Mouse (Mus musculus) heart, adult 18-20 months (tissue): Measurements from ENCODE around the gene Lta. TPM values are rescaled to one million over a fixed set of nuclear protein-coding genes. Genes with fewer than 3 reads are reported as not detected.

Experiments
- DNase-seq, 2 experiments: peaks; one replicate each; pipeline ENCODE4 v3.0.0; 2021 to 2022; ENCODE audit warnings: mixed read lengths in 1 of 2
- total RNA-seq, 2 experiments: library from RNA; stranded (reverse); gene quantifications; 2 replicates each; pipeline ENCODE4 v1.2.3; 2021

The Lta gene
- total RNA-seq, 2 experiments from 2014 or later: 1.0 TPM; not detected in 1

DNA sequence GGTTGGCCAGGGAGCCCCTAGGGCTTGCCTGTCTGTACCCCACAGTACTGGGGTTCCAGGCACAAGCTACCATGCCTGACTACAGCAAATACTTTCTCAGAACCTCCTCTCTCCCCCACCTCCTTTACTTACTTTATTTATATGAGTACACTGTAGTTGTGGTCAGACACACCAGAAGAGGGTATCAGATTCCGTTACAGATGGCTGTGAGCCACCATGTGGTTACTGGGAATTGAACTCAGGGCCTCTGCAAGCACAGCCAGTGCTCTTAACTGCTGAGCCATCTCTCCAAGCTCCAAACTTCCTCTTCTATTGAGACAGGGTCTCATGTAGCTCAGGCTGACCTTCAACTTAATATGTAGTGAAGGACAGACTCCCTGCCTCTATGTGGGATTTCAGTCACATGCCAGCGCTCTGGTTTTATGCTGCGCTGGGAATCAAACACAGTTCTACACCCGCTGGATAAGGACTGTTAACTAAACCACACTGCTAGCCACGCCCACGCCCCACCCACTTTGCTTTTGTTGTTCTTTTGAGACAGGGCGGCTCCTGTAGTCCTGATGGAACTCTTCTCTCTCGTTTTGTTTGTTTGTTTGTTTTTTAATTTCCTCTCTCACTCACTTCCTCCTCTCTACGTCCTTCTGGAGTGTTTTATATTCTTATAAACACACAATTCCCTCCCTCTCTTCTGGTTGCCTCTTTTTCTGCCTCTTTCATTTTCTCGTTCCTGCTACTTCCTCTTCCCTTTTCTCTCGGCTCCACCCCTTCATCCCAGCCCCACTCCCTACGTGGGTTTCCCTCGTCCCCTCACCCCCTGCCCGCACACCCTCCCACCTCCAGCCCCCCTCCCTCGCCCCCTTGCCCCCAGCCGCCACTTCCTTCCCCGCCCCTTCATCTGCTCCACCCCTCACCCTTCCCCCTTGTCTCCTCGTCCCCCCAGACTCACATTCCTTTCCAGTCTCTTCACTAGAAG lies 19.2 kb downstream of the Lta start:
- DNase-seq: peak; percentile 78 to 90

GRCm38 (mm10) chr17:35180093-35180492 lies 25.1 kb downstream of the Lta start:
- no peak for DNase-seq

GRCm38 (mm10) chr17:35178528-35178927 lies 26.6 kb downstream of the Lta start:
- peak; percentile 76 to 81 for DNase-seq

DNA sequence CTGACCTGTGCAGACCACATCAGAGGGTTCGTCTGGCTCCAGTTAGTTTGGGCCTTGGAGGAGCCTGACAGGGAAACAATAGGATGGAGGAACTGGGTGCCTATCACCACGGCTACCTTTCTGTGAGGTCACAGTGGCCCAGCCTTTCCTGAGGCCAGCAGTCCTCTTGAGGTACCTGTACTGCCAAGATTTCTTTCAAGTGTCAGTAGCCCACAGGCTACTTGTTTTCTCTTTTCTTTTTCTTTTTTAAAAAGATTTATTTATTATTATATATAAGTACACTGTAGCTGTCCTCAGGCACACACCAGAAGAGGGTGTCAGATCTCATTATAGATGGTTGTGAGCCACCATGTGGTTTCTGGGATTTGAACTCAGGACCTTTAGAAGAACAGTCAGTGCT lies 29.2 kb downstream of the Lta start, which contains the start of gene Aif1:
Gene Aif1 (minus strand): TSS at position 101 of the 400 bp plus-strand sequence.
- no peak for DNase-seq

DNA sequence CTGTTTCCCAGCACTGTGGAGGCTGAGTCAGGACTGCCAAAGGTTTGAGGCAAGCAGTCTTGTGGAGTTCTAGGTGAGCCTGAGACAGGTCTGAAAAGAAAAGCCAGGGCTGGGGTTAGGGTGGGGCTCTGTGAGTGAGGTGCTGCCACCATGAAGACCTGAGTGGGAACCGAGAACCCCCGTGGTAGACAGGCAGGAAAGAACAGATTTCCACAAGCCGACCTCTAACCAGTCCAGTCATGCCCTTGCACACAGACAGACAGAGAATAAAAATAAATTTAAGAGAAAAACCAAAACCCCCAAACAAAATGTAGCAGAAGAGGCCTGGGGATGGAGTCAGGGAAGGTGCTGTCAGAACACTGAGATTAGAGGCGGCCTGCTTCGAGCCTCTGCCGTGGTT lies 29.8 kb downstream of the Lta start:
- DNase-seq: no peak

GRCm38 (mm10) chr17:35174201-35174977 lies 30.8 kb downstream of the Lta start:
- no peak for DNase-seq

DNA sequence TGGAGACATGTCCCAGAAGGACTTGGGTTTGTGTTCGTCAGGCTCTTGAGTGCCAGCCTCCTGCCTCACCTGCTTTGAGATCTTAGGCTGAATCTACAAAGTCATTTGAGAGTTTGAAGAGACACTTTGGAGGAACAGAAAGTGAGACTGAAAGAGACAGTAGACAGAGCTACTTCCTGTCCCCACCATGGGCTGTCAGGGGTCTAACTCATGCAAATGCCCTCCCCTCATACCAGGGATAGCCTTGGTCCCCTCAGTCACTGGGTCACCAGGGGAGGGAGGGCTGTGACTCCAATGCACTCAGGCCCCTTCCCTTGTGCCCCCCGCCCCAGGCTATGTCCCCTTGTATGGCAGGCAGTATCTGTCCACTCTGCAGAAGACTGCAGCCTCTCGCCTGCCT lies 31.8 kb downstream of the Lta start:
- DNase-seq: no peak

DNA sequence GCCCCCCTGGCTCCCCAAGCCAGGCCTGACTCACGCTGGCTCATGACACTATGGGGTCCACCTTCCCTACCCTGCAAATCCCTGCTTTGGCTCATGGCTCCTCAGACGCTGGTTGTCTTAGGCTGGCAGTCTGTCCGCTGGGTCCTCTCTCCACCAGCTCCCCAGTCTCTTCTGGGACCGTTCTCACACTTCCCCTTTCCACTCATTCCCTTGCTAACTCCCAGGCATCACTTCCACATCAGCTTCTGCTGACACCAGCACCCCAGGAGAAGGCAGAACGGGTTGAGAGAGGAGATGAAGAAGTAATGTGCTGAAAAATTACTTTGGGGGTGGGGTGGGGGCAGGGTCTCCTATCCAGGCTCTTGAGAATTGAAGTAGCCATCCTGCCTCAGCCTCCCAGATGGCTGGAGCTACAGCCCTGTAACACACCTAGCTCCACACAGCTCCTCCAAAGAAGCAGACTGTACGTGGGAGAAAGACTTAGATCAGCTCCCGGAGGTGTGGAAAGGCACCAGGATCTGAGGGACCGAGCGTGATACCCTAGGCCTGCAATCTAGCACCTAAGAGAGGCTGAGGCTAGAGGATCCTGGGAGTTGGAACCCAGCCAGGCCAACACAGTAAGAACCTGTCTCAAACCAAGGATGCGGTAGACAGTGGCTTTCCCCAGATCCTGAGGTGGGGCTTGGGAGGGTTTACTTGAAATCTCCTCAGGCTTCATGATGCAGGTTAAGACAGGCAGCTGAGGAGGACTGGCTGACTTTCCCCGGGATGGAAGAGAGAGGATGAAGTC lies 32.5 kb downstream of the Lta start:
- DNase-seq: peak in 1 of 2 experiments; percentile 58

GRCm38 (mm10) chr17:35168541-35169207 lies 36.5 kb downstream of the Lta start:
- peak in 1 of 2 experiments; percentile 51 for DNase-seq

DNA sequence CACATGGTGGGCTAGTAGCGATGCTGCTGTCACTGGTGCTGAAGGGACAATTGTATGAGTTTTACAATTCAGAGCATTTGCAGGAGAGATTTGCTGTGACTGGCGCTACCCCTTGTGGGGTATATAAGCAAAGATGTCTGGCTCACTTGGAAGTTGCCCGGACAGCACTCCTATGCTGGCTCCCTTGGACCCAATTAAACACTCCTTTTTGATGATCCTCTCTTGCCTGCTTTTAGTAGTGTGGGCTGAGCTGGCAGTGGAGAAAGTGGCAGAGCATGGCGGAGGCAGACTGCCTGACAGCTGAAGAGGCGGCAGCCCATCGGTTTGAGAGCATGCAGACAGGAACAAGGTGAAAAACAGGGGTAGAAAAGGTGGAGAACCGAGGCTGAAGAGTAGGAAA lies 37.4 kb downstream of the Lta start:
- DNase-seq: no peak

GRCm38 (mm10) chr17:35166352-35167035 lies 38.7 kb downstream of the Lta start:
- peak; percentile 66 to 73 for DNase-seq

GRCm38 (mm10) chr17:35165451-35166155 lies 39.5 kb downstream of the Lta start:
- no peak for DNase-seq

- DNase-seq: peak; percentile 97 to 99
Observed at GRCm38 (mm10) chr17:35164568-35165450, 40.3 kb downstream of the Lta start, which contains the start of gene Prrc2a. Gene Prrc2a (minus strand): TSS chr17:35164897.

DNA sequence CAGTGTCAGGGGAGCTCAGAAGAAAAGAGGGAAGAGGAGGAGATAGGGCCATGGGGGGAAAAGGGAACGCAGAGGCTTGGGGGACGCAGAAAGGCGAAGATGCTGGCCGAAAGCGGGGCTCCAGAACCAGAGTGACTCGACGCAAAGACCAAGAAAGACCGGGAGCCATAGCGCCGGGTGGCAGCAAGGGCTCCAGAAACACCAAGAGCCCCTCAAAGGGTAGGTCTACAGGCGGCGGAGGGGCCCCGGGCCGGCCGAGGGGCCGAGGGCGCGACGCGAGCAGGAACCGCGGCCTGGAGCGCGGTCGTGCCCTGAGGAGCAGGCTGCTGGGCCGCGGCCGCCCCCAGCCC lies 41.0 kb downstream of the Lta start:
- DNase-seq: no peak

DNA sequence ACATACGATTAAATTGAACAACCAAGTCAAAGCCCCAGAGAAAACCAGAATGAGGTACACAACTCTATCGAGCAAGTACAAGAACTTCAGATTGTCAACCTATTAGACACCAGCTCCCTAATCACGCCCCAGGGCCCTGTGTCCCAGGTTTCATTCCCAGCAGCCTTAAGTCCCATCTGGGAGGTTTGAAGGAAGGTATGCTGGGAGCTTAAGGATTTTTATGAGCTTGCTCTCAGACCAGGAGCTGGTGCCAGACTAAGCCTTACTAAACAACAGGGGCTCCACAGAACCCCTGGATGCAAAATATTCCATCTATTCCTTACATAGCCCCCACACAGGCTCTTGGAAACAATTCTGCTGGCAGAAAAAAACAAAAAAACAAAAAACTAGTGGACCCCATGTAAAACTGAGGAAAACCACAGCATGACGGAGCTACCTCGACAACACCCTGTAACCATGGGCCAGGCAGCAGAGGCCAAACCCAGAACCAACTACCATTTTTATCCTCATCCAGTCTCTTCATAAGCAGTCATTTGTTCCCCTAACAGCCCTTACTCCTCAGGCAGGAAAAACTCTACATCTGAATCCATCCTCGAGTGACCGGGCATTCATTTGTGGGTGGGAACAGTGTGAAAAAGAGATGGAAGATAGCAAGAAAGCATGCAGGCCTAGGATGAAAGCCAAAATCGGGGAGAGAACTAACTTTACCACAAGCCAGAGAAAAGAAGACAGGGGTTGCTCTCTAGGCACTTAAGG lies 41.6 kb downstream of the Lta start:
- DNase-seq: no peak

DNA sequence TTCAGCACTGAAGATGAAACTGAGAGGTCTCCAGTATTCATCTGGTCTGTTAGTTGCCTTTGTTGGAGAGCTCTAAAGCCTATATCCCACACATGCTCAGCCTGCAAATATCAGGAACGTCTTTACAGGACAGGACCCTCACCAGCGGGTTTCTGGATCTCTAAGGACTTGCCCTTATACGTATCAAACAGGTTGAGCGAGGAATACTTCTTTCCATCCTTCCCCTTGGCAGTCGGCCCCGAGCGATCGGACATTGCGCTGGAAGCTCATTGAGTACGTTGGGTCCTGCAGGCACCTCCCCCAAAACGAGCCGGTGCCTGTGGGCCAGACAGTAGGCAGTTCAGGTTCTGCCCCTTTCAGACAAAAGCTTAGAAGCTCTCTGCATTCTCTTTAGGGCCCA lies 42.4 kb downstream of the Lta start:
- DNase-seq: peak; percentile 60 to 70

DNA sequence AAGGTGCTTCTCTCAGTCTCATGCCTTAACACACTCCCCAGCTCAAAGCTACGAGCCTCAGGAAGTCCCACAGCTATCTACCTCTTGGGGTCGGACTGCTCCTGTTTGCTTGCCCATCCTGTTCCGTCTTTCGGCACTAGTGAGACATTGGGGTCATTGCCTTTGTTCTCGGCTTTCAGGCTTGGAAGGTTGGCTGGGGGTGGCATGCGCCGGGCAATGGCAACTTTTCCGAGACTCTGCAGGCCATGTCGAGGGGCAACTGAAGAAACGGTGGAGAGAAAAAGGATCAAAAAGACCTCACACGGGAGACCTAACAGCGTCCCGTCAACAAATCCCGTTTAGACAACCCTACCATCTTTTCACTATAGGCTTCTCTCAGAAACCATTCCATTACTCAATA lies 43.0 kb downstream of the Lta start:
- DNase-seq: no peak

DNA sequence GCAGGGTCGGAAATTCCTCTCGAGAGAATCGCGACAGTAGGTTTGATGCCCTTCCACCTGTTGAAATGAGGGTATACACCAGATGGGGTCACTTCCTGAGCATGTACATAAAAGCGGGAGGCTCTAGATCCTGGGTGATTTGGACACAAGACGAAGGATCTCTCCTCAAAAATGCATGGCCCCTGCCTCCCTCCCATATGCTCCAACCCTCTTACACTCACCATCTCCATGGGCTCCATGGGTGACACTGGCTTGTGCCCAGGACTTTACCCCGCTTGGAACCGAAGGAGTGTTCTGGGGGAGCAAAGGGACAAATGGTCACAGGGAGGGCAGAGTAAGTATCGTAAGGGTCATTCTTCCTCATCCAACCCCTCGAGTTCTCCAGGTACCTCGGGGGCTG lies 43.7 kb downstream of the Lta start:
- no peak for DNase-seq

- DNase-seq: no peak
Observed at GRCm38 (mm10) chr17:35159638-35160037, 45.5 kb downstream of the Lta start.
